Mouse (Mus musculus): Measurements from ENCODE around the gene Lin28a.

DNA sequence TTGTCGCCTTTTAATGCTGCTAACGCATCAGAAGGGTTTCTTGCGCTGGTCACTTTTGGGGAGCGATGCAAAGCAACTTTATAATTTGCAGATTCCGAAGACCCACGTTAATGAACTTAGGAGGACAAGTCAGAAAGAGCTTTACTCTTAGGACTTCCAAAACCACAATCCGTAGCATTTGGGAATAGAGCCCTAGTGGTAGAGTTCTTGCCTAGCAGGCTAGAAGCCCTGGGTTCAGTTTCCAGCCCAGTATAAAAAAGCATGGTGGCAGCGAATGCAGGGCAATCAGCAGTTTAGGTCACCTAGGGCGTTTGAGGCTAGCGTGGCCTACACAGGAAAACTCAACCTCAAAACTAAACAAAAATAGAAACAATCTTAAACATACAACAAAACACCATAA lies 16.9 kb downstream of the Lin28a start:
- TF ChIP-seq GATA1 (IDR thresholded peaks at IDR 0.05; ENCODE audit: borderline replicate concordance, low read length), result no peak
- TF ChIP-seq FLI1 (IDR thresholded peaks at IDR 0.05; ENCODE audit: low read length), result no peak

Data from megakaryocyte, embryonic 14.5 days (primary cell).